Mouse (Mus musculus) ovary, adult 18-20 months (tissue): ENCODE measurements around the gene Gm2004.
"Not testable (repeated sequence)": the region's sequence is repeated elsewhere in the genome, so short reads cannot be mapped to it uniquely, and the experiment has no call there.

Experiments
- DNase-seq: peaks from one replicate; pipeline ENCODE4 v3.0.0; 2022; ENCODE audit warnings: low spot score, mixed read lengths

Gene Gm2004

DNA sequence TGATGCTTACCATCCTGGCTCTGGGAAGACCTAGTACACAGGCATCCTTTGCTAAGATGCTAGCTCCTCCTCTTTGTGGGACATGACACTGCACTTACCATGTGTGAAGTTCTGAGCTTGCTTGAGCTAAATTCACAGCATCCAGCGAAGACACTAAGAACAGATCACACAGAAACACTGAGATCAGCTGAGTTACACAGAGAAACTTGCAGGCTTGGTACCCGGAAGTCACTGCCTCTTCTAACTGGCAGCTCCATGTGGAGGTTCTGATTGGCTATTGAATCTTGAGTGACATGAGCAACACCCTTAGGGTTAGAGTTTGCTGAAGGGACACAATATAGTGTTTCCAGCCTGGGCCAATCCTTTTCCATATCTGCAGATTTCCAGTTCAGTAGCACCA lies at the start of gene Gm2004:
Gene Gm2004 (minus strand): TSS at position 101 of the 400 bp plus-strand sequence.
- not testable (repeated sequence) for DNase-seq
